8 mouse cellular contexts compared by ENCODE assay signal in the genomic region with DNA sequence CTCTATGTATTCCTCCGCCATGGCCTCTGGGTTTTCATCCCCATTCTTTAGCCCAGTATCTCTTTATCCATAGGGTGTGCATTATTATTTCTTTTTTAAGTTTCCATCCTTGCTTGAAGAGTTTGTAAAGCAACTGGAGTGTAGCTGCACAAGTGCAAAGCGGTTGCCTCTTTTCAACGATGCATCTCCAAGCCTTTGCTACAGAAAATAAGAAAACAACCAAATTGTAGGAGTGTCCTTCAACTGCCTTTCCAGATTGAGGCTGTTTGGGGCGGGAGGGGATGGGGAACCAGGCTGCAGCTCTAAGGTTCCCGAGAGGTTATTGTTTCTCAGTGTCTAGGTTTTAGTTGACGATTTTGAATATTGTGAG. TPM values are rescaled to one million over a fixed set of nuclear protein-coding genes. Genes with fewer than 3 reads are reported as not detected.
DNase-seq lines count a peak whose midpoint lies in the region; ATAC-seq and TF ChIP-seq lines count a peak whose summit lies in the region.

No protein-coding gene starts in this region.

- 26% methylated on average over 6 of the region's 6 CpGs for WGBS in lung, adult 2 months
- WGBS in embryonic facial prominence, embryonic 10.5 days: 16% methylated on average over 6 of the region's 6 CpGs
- 19% methylated on average over 6 of the region's 6 CpGs for WGBS in intestine, embryonic 15.5 days
- WGBS in neural tube, embryonic 12.5 days: 14% methylated on average over 6 of the region's 6 CpGs

- peaks cover 5% of the 10 kb centered on the region; the same call in 1 of the 2 replicates for H3K4me1 ChIP-seq in lung, adult 2 months (ENCODE audit: control insufficient read depth, insufficient read depth, low read length)
- 0 out of 2 replicates have a peak, but pooled peaks cover 4% of the 10 kb centered on the region for H3K4me1 ChIP-seq in embryonic facial prominence, embryonic 10.5 days
- H3K4me1 ChIP-seq in intestine, embryonic 15.5 days (replicated peaks): no peaks in the 10 kb centered on the region
- peaks cover 5% of the 10 kb centered on the region for H3K4me1 ChIP-seq in neural tube, embryonic 12.5 days

- DNase-seq in lung, adult 2 months: no peak
- DNase-seq in lung, postnatal 25 days (ENCODE audit: low spot score): no peak
- peak; percentile 10 for DNase-seq in embryonic facial prominence, embryonic 10.5 days (ENCODE audit: low spot score)
- no peak for DNase-seq in ovary, postnatal 10 days (ENCODE audit: low spot score)
- no peak for DNase-seq in cerebellum, adult 11 months
- DNase-seq in thymus, adult 18-20 months: no peak

- ATAC-seq in intestine, embryonic 15.5 days: no peak
- ATAC-seq in neural tube, embryonic 12.5 days (ENCODE audit: low FRiP score, low read depth): no peak

- no peak for TF ChIP-seq POLR2A in lung, adult 2 months (IDR thresholded peaks at IDR 0.05; ENCODE audit: borderline replicate concordance, extremely low read depth, low read depth, low read length)

- TF ChIP-seq CTCF in lung, adult 2 months (IDR thresholded peaks at IDR 0.05; ENCODE audit: insufficient read depth, low read length): no peak

- H3K9me3 ChIP-seq in embryonic facial prominence, embryonic 10.5 days: no peaks in the 10 kb centered on the region
- no peaks in the 10 kb centered on the region for H3K9me3 ChIP-seq in intestine, embryonic 15.5 days
- no peaks in the 10 kb centered on the region for H3K9me3 ChIP-seq in neural tube, embryonic 12.5 days

- H3K9ac ChIP-seq in intestine, embryonic 15.5 days: peak overlapping the region; percentile 65; the same call in 1 of the 2 replicates
- peak overlapping the region; percentile 79 for H3K9ac ChIP-seq in neural tube, embryonic 12.5 days

- peaks cover 57% of the 10 kb centered on the region for H3K27me3 ChIP-seq in embryonic facial prominence, embryonic 10.5 days (replicated peaks; ENCODE audit: low read depth, poor library complexity, severe bottlenecking)
- H3K27me3 ChIP-seq in intestine, embryonic 15.5 days (replicated peaks): no peaks in the 10 kb centered on the region
- H3K27me3 ChIP-seq in neural tube, embryonic 12.5 days (replicated peaks): no peaks in the 10 kb centered on the region

- H3K27ac ChIP-seq in embryonic facial prominence, embryonic 10.5 days (replicated peaks): peak overlapping the region; percentile 93
- H3K27ac ChIP-seq in intestine, embryonic 15.5 days: 0 out of 2 replicates have a peak overlapping the region, but pooled peaks have one; percentile 59
- H3K27ac ChIP-seq in neural tube, embryonic 12.5 days: no peak overlapping the region

- H3K4me2 ChIP-seq in intestine, embryonic 15.5 days (replicated peaks): peak overlapping the region; percentile 49
- peak overlapping the region; percentile 62 for H3K4me2 ChIP-seq in neural tube, embryonic 12.5 days (replicated peaks)

- H3K4me3 ChIP-seq in lung, adult 2 months (replicated peaks; ENCODE audit: extremely low read depth, low read depth, low read length): peak overlapping the region; percentile 91
- H3K4me3 ChIP-seq in embryonic facial prominence, embryonic 10.5 days: peak overlapping the region; percentile 72
- H3K4me3 ChIP-seq in intestine, embryonic 15.5 days (replicated peaks): peak overlapping the region; percentile 58
- peak overlapping the region; percentile 65 for H3K4me3 ChIP-seq in neural tube, embryonic 12.5 days

- peaks cover 22% of the 10 kb centered on the region for H3K36me3 ChIP-seq in embryonic facial prominence, embryonic 10.5 days (replicated peaks)
- no peaks in the 10 kb centered on the region for H3K36me3 ChIP-seq in intestine, embryonic 15.5 days
- H3K36me3 ChIP-seq in neural tube, embryonic 12.5 days: no peaks in the 10 kb centered on the region

RNA-seq across cellular contexts. Expression of a gene that starts 1.3 kb away (rescaled TPM):
- 59.0 and 107 TPM in 2 replicates for polyA plus RNA-seq in lung, adult 2 months (2012; rRNA removed)
- polyA plus RNA-seq in embryonic facial prominence, embryonic 10.5 days (2016; fragmentation: Nextera tagmentation; extraction: Ambion mirVana): 140 and 141 TPM in 2 replicates
- 111 and 117 TPM in 2 replicates for polyA plus RNA-seq in intestine, embryonic 15.5 days (2015; fragmentation: Nextera tagmentation; extraction: Ambion mirVana)
- polyA plus RNA-seq in neural tube, embryonic 12.5 days (2016; fragmentation: Nextera tagmentation; extraction: Ambion mirVana): 188 and 190 TPM in 2 replicates
